Mouse (Mus musculus): ENCODE results near the gene Tardbp. TPM values are rescaled to one million over a fixed set of nuclear protein-coding genes. Genes with fewer than 3 reads are reported as not detected.

The Tardbp gene
- total RNA-seq, 1 experiment: 259 TPM

DNA sequence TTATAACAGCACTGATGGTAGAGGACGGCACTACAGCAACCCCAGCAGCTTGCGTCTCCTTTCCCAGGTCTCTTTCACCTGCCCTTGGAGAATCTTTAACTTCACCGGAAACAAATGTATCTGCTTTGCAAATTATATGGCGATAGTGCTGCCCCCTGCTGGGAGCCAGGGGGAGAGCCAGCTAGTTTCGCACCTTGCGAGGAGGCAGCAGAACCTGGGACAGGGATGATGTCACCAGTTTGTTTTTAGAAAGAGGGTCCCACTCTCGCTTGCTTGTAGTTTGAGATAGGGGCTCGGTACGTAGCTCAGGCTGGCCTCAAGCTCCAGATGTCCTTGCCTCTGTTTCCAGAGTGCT lies 17.3 kb upstream of the Tardbp start:
- peak; percentile 86 for DNase-seq (ENCODE audit: low read depth, low spot score)
- in situ Hi-C loops (cut with MboI; ENCODE audit: low sequenced_read_pairs in 2 of 2, unreplicated experiment in 2 of 2): no loop called here
- Histone ChIP-seq H3K36me3 (ENCODE audit: control insufficient read depth, insufficient read depth, low read length, poor library complexity, severe bottlenecking) (no peaks in the 10 kb centered on the region), H3K9ac (ENCODE audit: insufficient read depth, low read depth, low read length, poor library complexity, severe bottlenecking) (peak overlapping the region; percentile 46; the same call in 1 of the 2 replicates), H3K27ac (ENCODE audit: insufficient read depth, low read depth, low read length, poor library complexity, severe bottlenecking) (no peak overlapping the region), H3K9me3 (ENCODE audit: control insufficient read depth, insufficient read depth, low read depth, low read length) (no peaks in the 10 kb centered on the region), H3K4me1 (ENCODE audit: control insufficient read depth in 2 of 2, insufficient read depth in 2 of 2, low read length in 2 of 2, poor library complexity in 1 of 2) (peaks cover 0 to 10% of the 10 kb centered on the region in 2 experiments; a peak in 2 of 4 replicates), H3K4me3 (ENCODE audit: insufficient read depth in 1 of 2, low read depth in 1 of 2, low read length in 2 of 2, poor library complexity in 1 of 2, severe bottlenecking in 1 of 2) (peak overlapping the region; percentile 12 to 31; a peak in 3 of 4 replicates)
- TF ChIP-seq MAFK (IDR thresholded peaks at IDR 0.05; ENCODE audit: insufficient read depth, low read depth, low read length) (no peak), ZC3H11A (IDR thresholded peaks at IDR 0.05; ENCODE audit: borderline replicate concordance, low read depth, low read length) (no peak), CHD2 (IDR thresholded peaks at IDR 0.05; ENCODE audit: low read depth, low read length) (no peak; the same call in 1 of the 2 replicates), HCFC1 (IDR thresholded peaks at IDR 0.05; ENCODE audit: borderline replicate concordance, insufficient read depth, low read length) (no peak), ZNF384 (IDR thresholded peaks at IDR 0.05; ENCODE audit: low read depth, low read length) (no peak)

DNA sequence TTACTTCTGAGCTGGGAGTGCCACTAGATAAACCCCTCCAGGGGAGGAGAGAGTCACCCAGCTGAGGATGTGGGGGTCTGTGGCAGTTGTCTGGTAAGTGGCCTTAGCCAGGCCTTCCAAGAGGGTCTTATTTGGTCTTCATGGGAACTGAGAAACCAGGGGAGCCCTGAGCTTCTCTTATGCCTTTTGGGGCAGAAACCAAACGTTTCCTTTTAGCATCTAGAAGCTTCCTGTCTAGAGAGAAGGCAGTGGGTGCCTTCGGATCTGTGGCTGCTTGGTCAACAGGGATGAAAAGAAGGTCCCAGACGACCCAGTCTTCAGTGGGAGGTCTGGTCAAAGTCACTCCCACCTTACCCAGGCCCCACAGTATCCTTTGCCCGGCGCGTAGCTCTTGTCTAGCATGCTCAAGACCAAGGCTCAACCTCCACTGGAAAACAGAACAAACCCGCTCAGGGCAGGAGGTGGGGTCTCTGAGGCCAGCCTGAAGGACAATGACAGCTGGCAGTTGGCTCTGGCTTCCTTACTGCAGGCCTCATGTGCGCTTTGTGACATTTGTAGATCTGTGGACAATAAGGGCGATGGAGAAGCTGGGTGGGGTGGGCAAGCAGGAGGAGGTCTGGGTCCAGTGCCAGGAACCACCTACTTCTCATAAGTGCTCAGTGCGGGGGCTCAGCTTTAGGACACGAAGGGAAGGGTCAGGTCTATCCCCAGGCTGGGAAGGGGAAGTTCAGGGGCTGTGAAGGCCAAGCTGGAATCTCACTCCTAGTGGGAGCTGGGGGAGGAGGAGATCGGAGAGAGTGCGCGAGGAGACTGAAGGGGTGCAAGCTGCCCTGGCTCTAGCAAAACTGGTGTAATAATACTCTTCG lies 16.7 kb upstream of the Tardbp start, which contains the start of gene Gm572:
Gene Gm572 (plus strand): TSS at position 27 of the 866 bp plus-strand sequence.
- Histone ChIP-seq H3K9me3 (ENCODE audit: control insufficient read depth, insufficient read depth, low read depth, low read length) (no peaks in the 10 kb centered on the region), H3K4me3 (ENCODE audit: insufficient read depth in 1 of 2, low read depth in 1 of 2, low read length in 2 of 2, poor library complexity in 1 of 2, severe bottlenecking in 1 of 2) (peak within 1 kb of the TSS; percentile 12 to 31; a peak in 2 of 4 replicates), H3K4me1 (ENCODE audit: control insufficient read depth in 2 of 2, insufficient read depth in 2 of 2, low read length in 2 of 2, poor library complexity in 1 of 2) (peaks cover 0 to 10% of the 10 kb centered on the region in 2 experiments; a peak in 2 of 4 replicates), H3K9ac (ENCODE audit: insufficient read depth, low read depth, low read length, poor library complexity, severe bottlenecking) (peak within 1 kb of the TSS; percentile 17; the same call in 1 of the 2 replicates), H3K36me3 (ENCODE audit: control insufficient read depth, insufficient read depth, low read length, poor library complexity, severe bottlenecking) (no peaks in the 10 kb centered on the region), H3K27ac (ENCODE audit: insufficient read depth, low read depth, low read length, poor library complexity, severe bottlenecking) (no peak within 1 kb of the TSS)
- no peak for DNase-seq (ENCODE audit: low read depth, low spot score)
- no peak for TF ChIP-seq ZC3H11A (IDR thresholded peaks at IDR 0.05; ENCODE audit: borderline replicate concordance, low read depth, low read length)
- in situ Hi-C loops (cut with MboI; ENCODE audit: low sequenced_read_pairs in 2 of 2, unreplicated experiment in 2 of 2): no loop called here

DNA sequence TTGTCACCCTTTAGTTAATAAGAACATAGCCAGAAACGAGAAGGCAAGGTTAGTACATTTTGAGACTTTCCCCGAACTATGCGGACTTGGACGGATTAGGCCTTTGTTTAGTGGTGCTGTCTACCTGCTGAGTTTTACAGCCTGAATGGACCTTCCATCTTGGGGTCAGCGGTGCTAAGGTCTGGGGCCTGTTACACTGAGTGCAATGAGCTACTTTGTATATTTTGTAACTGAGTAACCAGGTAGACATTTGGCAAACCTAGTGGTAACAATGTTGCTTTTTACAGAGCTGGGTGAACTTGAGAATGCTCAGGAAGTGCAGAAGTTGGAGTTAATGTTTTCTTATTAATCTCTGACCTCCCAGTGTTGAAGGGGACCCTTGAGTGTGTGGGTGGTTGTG lies 14.3 kb upstream of the Tardbp start:
- Histone ChIP-seq H3K9me3 (ENCODE audit: control insufficient read depth, insufficient read depth, low read depth, low read length) (no peaks in the 10 kb centered on the region), H3K27ac (ENCODE audit: insufficient read depth, low read depth, low read length, poor library complexity, severe bottlenecking) (no peak overlapping the region), H3K4me1 (ENCODE audit: control insufficient read depth in 2 of 2, insufficient read depth in 2 of 2, low read length in 2 of 2, poor library complexity in 1 of 2) (peaks cover 0 to 8% of the 10 kb centered on the region in 2 experiments; a peak in 2 of 4 replicates), H3K36me3 (ENCODE audit: control insufficient read depth, insufficient read depth, low read length, poor library complexity, severe bottlenecking) (no peaks in the 10 kb centered on the region), H3K9ac (ENCODE audit: insufficient read depth, low read depth, low read length, poor library complexity, severe bottlenecking) (no peak overlapping the region), H3K4me3 (ENCODE audit: insufficient read depth in 1 of 2, low read depth in 1 of 2, low read length in 2 of 2, poor library complexity in 1 of 2, severe bottlenecking in 1 of 2) (no peak overlapping the region)
- in situ Hi-C loops (cut with MboI; ENCODE audit: low sequenced_read_pairs in 2 of 2, unreplicated experiment in 2 of 2): no loop called here
- no peak for DNase-seq (ENCODE audit: low read depth, low spot score)
- TF ChIP-seq MAFK (IDR thresholded peaks at IDR 0.05; ENCODE audit: insufficient read depth, low read depth, low read length) (no peak), HCFC1 (IDR thresholded peaks at IDR 0.05; ENCODE audit: borderline replicate concordance, insufficient read depth, low read length) (no peak), CHD2 (IDR thresholded peaks at IDR 0.05; ENCODE audit: low read depth, low read length) (no peak), ZNF384 (IDR thresholded peaks at IDR 0.05; ENCODE audit: low read depth, low read length) (no peak), ZC3H11A (IDR thresholded peaks at IDR 0.05; ENCODE audit: borderline replicate concordance, low read depth, low read length) (no peak)

DNA sequence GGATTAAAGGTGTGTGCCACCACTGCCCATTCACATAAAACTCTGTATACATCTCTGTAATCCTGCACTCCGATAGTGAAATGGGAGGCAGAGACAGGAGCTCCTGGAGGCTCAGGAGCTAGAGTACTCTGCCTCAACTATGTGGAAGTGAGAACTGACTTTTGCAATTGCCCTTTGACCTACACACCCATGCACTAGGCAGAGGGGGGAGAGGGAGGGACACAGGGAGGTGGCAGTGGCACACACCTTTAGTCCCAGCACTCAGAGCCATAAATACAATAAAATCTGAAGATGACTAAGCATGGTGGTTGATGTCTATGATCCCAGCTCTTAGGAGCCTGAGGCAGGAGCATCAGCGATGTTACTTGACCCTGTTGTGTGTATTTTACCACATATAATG lies 12.6 kb upstream of the Tardbp start:
- Histone ChIP-seq H3K4me1 (ENCODE audit: control insufficient read depth in 2 of 2, insufficient read depth in 2 of 2, low read length in 2 of 2, poor library complexity in 1 of 2) (peaks cover 0 to 9% of the 10 kb centered on the region in 2 experiments; a peak in 2 of 4 replicates), H3K9ac (ENCODE audit: insufficient read depth, low read depth, low read length, poor library complexity, severe bottlenecking) (no peak overlapping the region), H3K9me3 (ENCODE audit: control insufficient read depth, insufficient read depth, low read depth, low read length) (no peaks in the 10 kb centered on the region), H3K4me3 (ENCODE audit: insufficient read depth in 1 of 2, low read depth in 1 of 2, low read length in 2 of 2, poor library complexity in 1 of 2, severe bottlenecking in 1 of 2) (no peak overlapping the region), H3K36me3 (ENCODE audit: control insufficient read depth, insufficient read depth, low read length, poor library complexity, severe bottlenecking) (no peaks in the 10 kb centered on the region), H3K27ac (ENCODE audit: insufficient read depth, low read depth, low read length, poor library complexity, severe bottlenecking) (no peak overlapping the region)
- DNase-seq (ENCODE audit: low read depth, low spot score): no peak
- in situ Hi-C loops (cut with MboI; ENCODE audit: low sequenced_read_pairs in 2 of 2, unreplicated experiment in 2 of 2): no loop called here
- no peak for TF ChIP-seq ZC3H11A (IDR thresholded peaks at IDR 0.05; ENCODE audit: borderline replicate concordance, low read depth, low read length)
- TF ChIP-seq CHD2 (IDR thresholded peaks at IDR 0.05; ENCODE audit: low read depth, low read length): no peak
- no peak for TF ChIP-seq HCFC1 (IDR thresholded peaks at IDR 0.05; ENCODE audit: borderline replicate concordance, insufficient read depth, low read length)
- TF ChIP-seq MAFK (IDR thresholded peaks at IDR 0.05; ENCODE audit: insufficient read depth, low read depth, low read length): no peak
- no peak for TF ChIP-seq ZNF384 (IDR thresholded peaks at IDR 0.05; ENCODE audit: low read depth, low read length)

All from ES-E14 (cell line).